Mouse (Mus musculus) layer of hippocampus, postnatal 10 days (tissue): ENCODE measurements around the gene Dpp7. TPM values are rescaled to one million over a fixed set of nuclear protein-coding genes. Genes with fewer than 3 reads are reported as not detected.

ENCODE experiments used
- DNase-seq, 2 experiments: peaks; one replicate each; pipeline ENCODE4 v3.0.0; 2021; ENCODE audit warnings: low spot score in 2 of 2
- total RNA-seq, 2 experiments: library from RNA; stranded (reverse); gene quantifications; 2 replicates each; pipeline ENCODE4 v1.2.3; 2021

Gene Dpp7
- total RNA-seq, 2 experiments from 2014 or later, result 21.2 to 28.0 TPM

- DNase-seq, result peak in 1 of 2 experiments; percentile 32
Observed at GRCm38 (mm10) chr2:25318119-25318966, 37.8 kb downstream of the Dpp7 start.

- no peak for DNase-seq
Observed at GRCm38 (mm10) chr2:25311491-25311891, 44.7 kb downstream of the Dpp7 start.

- no peak for DNase-seq
Observed at GRCm38 (mm10) chr2:25310969-25311368, 45.2 kb downstream of the Dpp7 start.

GRCm38 (mm10) chr2:25310180-25310579 lies 46.0 kb downstream of the Dpp7 start:
- DNase-seq, result no peak

GRCm38 (mm10) chr2:25305587-25306359 lies 50.4 kb downstream of the Dpp7 start:
- DNase-seq, result no peak

GRCm38 (mm10) chr2:25304657-25305541 lies 51.3 kb downstream of the Dpp7 start:
- DNase-seq, result peak; percentile 49 to 64

- DNase-seq, result no peak
Observed at GRCm38 (mm10) chr2:25303931-25304656, 52.1 kb downstream of the Dpp7 start.

GRCm38 (mm10) chr2:25303452-25303851 lies 52.7 kb downstream of the Dpp7 start:
- no peak for DNase-seq

Other genes with a start within 250 kb of the Dpp7 start
- 10 to 100 TPM; 43.0 to 50.3 TPM for gene Nrarp, start 175.6 kb downstream of the Dpp7 start, total RNA-seq
- gene Tor4a, start 159.5 kb downstream of the Dpp7 start, total RNA-seq, result 1 to 10 TPM; 1.8 to 2.4 TPM
- 10 to 100 TPM; 50.6 to 59.3 TPM for gene Nelfb, start 144.9 kb downstream of the Dpp7 start, total RNA-seq
- gene Stpg3, start 141.7 kb downstream of the Dpp7 start, total RNA-seq, result not detected
- not detected for gene Fam166a, start 137.6 kb downstream of the Dpp7 start, total RNA-seq
- 100 to 1,000 TPM; 394 to 449 TPM for gene Tubb4b, start 131.7 kb downstream of the Dpp7 start, total RNA-seq
- not detected for gene Slc34a3, start 122.0 kb downstream of the Dpp7 start, total RNA-seq
- not detected for gene Rnf224, start 119.6 kb downstream of the Dpp7 start, total RNA-seq
- gene Rnf208, start 114.1 kb downstream of the Dpp7 start, total RNA-seq, result 100 to 1,000 TPM; 212 to 216 TPM
- not detected for gene Cysrt1, start 113.9 kb downstream of the Dpp7 start, total RNA-seq
- gene AL732309.1, start 109.5 kb downstream of the Dpp7 start, total RNA-seq, result 1 to 10 TPM in 1 of 2 experiments, under 1 TPM in 1; 0.45 to 4.0 TPM
- gene Tmem203, start 100.9 kb downstream of the Dpp7 start, total RNA-seq, result 10 to 100 TPM; 35.6 to 39.1 TPM
- 10 to 100 TPM; 13.9 to 14.0 TPM for gene Tprn, start 93.7 kb downstream of the Dpp7 start, total RNA-seq
- gene Ssna1, start 83.9 kb downstream of the Dpp7 start, total RNA-seq, result 10 to 100 TPM; 77.2 to 83.4 TPM
- 10 to 100 TPM; 82.8 to 85.3 TPM for gene Anapc2, start 83.9 kb downstream of the Dpp7 start, total RNA-seq
- gene Tmem210, start 68.2 kb downstream of the Dpp7 start, total RNA-seq, result not detected
- not detected for gene Lrrc26, start 66.4 kb downstream of the Dpp7 start, total RNA-seq
- gene Grin1, start 37.2 kb downstream of the Dpp7 start, total RNA-seq, result 100 to 1,000 TPM; 345 to 348 TPM
- gene Man1b1, start 24.0 kb downstream of the Dpp7 start, total RNA-seq, result 10 to 100 TPM; 51.3 to 59.8 TPM
- 10 to 100 TPM; 11.2 to 11.5 TPM for gene Uap1l1, start 9.3 kb upstream of the Dpp7 start, total RNA-seq
- 10 to 100 TPM; 16.0 to 18.3 TPM for gene Sapcd2, start 16.0 kb upstream of the Dpp7 start, total RNA-seq
- 10 to 100 TPM; 26.1 to 26.6 TPM for gene Entpd2, start 39.5 kb upstream of the Dpp7 start, total RNA-seq
- 100 to 1,000 TPM; 416 to 446 TPM for gene Npdc1, start 43.0 kb upstream of the Dpp7 start, total RNA-seq
- under 1 TPM; 0.33 to 0.78 TPM for gene Fut7, start 66.9 kb upstream of the Dpp7 start, total RNA-seq
- gene Abca2, start 72.3 kb upstream of the Dpp7 start, total RNA-seq, result 100 to 1,000 TPM; 107 to 118 TPM
- gene Clic3, start 100.5 kb upstream of the Dpp7 start, total RNA-seq, result under 1 TPM in 1 of 2 experiments, not detected in 1; 0.60 TPM
- 10 to 100 TPM; 56.1 to 68.6 TPM for gene Paxx, start 104.7 kb upstream of the Dpp7 start, total RNA-seq
- 100 to 1,000 TPM; 257 to 743 TPM for gene Ptgds, start 113.7 kb upstream of the Dpp7 start, total RNA-seq
- not detected for gene Lcn12, start 137.6 kb upstream of the Dpp7 start, total RNA-seq
- gene Fbxw5, start 144.4 kb upstream of the Dpp7 start, total RNA-seq, result 100 to 1,000 TPM; 132 to 140 TPM
- 1 to 10 TPM; 1.5 to 1.9 TPM for gene C8g, start 145.4 kb upstream of the Dpp7 start, total RNA-seq
- gene Traf2, start 190.6 kb upstream of the Dpp7 start, total RNA-seq, result 10 to 100 TPM in 1 of 2 experiments, 1 to 10 TPM in 1; 9.0 to 10.5 TPM
- gene Edf1, start 201.5 kb upstream of the Dpp7 start, total RNA-seq, result 100 to 1,000 TPM; 232 to 242 TPM
- 1 to 10 TPM; 1.0 to 5.4 TPM for gene Mamdc4, start 218.5 kb upstream of the Dpp7 start, total RNA-seq
- gene Phpt1, start 218.9 kb upstream of the Dpp7 start, total RNA-seq, result 10 to 100 TPM; 94.5 to 99.8 TPM
- 10 to 100 TPM; 82.7 to 84.8 TPM for gene Ajm1, start 225.4 kb upstream of the Dpp7 start, total RNA-seq